ENCODE assay signal across 30 mouse cellular contexts in genomic region chr8:128474614-128475013, GRCm38 (mm10).
DNase-seq lines count a peak whose midpoint lies in the region; ATAC-seq and TF ChIP-seq lines count a peak whose summit lies in the region.
"Had no signal": no experiment of that assay in that cellular context is flagged by ENCODE, and none has a peak within 500 bp of the region (broad histone marks: within the 10 kb centered on the region; RNA-seq: fewer than 3 reads in every experiment).

No protein-coding gene starts in this region.

- H3K4me1 ChIP-seq in intestine, embryonic 16.5 days (ENCODE audit: control insufficient read depth, insufficient read depth, low read length), result no peaks in the 10 kb centered on the region
- peaks cover 2% of the 10 kb centered on the region; the same call in 1 of the 2 replicates for H3K4me1 ChIP-seq in intestine, embryonic 15.5 days (replicated peaks)
- 0 out of 2 replicates have a peak, but pooled peaks cover 3% of the 10 kb centered on the region for H3K4me1 ChIP-seq in lung, postnatal 0 days (ENCODE audit: insufficient read depth, low read depth, low read length)
- no peaks in the 10 kb centered on the region for H3K4me1 ChIP-seq in forebrain, embryonic 14.5 days (ENCODE audit: control insufficient read depth, insufficient read depth, low read length)
- H3K4me1 ChIP-seq: forebrain, embryonic 10.5 days; hindbrain, embryonic 12.5 days; limb, embryonic 15.5 days; liver, embryonic 15.5 days; megakaryocyte, embryonic 14.5 days had no signal

- no peaks in the 10 kb centered on the region for H3K36me3 ChIP-seq in intestine, embryonic 16.5 days (ENCODE audit: control insufficient read depth, insufficient read depth, low read length)
- no peaks in the 10 kb centered on the region for H3K36me3 ChIP-seq in intestine, embryonic 15.5 days
- peaks cover 6% of the 10 kb centered on the region; the same call in 1 of the 2 replicates for H3K36me3 ChIP-seq in lung, postnatal 0 days (ENCODE audit: insufficient read depth, low read length)
- H3K36me3 ChIP-seq in forebrain, embryonic 14.5 days (ENCODE audit: control insufficient read depth, insufficient read depth, low read length), result peaks cover 6% of the 10 kb centered on the region; the same call in 1 of the 2 replicates
- H3K36me3 ChIP-seq: forebrain, embryonic 10.5 days; midbrain, embryonic 12.5 days had no signal

- WGBS in intestine, embryonic 16.5 days, result 45% methylated on average over 2 of the region's 2 CpGs
- 46% methylated on average over 2 of the region's 2 CpGs for WGBS in intestine, embryonic 15.5 days
- WGBS in lung, postnatal 0 days, result 40% methylated on average over 2 of the region's 2 CpGs
- WGBS in forebrain, embryonic 14.5 days, result 44% methylated on average over 2 of the region's 2 CpGs

- H3K27ac ChIP-seq in intestine, embryonic 16.5 days (ENCODE audit: low read length), result no peak overlapping the region
- H3K27ac ChIP-seq in intestine, embryonic 15.5 days, result no peak overlapping the region
- H3K27ac ChIP-seq in lung, postnatal 0 days (ENCODE audit: low read length), result 0 out of 2 replicates have a peak overlapping the region, but pooled peaks have one; percentile 9
- no peak overlapping the region for H3K27ac ChIP-seq in forebrain, embryonic 14.5 days (ENCODE audit: low read depth, low read length)
- H3K27ac ChIP-seq: embryonic facial prominence, embryonic 12.5 days; forebrain, embryonic 10.5 days; gastrocnemius, adult 2 months; heart, embryonic 15.5 days; hindbrain, embryonic 12.5 days; hindbrain, postnatal 0 days; kidney, embryonic 15.5 days; limb, embryonic 10.5 days; limb, embryonic 15.5 days; liver, embryonic 15.5 days; midbrain, embryonic 12.5 days had no signal

- TF ChIP-seq EP300 in lung, postnatal 0 days (IDR thresholded peaks at IDR 0.05), result no peak

- TF ChIP-seq CTCF in lung, postnatal 0 days (IDR thresholded peaks at IDR 0.05), result no peak

- H3K9ac ChIP-seq in intestine, embryonic 16.5 days (ENCODE audit: low read depth, low read length), result no peak overlapping the region
- H3K9ac ChIP-seq in intestine, embryonic 15.5 days, result no peak overlapping the region
- H3K9ac ChIP-seq in lung, postnatal 0 days (replicated peaks; ENCODE audit: low read depth), result no peak overlapping the region
- H3K9ac ChIP-seq in forebrain, embryonic 14.5 days (ENCODE audit: low read length), result no peak overlapping the region
- H3K9ac ChIP-seq: heart, embryonic 15.5 days; hindbrain, embryonic 12.5 days; kidney, embryonic 15.5 days; limb, embryonic 15.5 days; liver, embryonic 15.5 days; midbrain, embryonic 12.5 days had no signal

- ATAC-seq in intestine, embryonic 16.5 days, result 0 out of 2 replicates have a peak, but pooled peaks have one; percentile 16
- ATAC-seq in intestine, embryonic 15.5 days, result no peak
- peak; percentile 60 for ATAC-seq in lung, postnatal 0 days
- peak; percentile 43; the same call in 1 of the 2 replicates for ATAC-seq in megakaryocyte, adult 5-6 weeks (ENCODE audit: poor library complexity, severe bottlenecking)
- no peak for ATAC-seq in erythroid progenitor cell, adult 5-6 weeks (replicated peaks; ENCODE audit: low FRiP score, poor library complexity, severe bottlenecking)
- no peak for ATAC-seq in forebrain, embryonic 14.5 days
- ATAC-seq: forebrain, embryonic 16.5 days; hindbrain, postnatal 0 days had no signal

- no peaks in the 10 kb centered on the region for H3K9me3 ChIP-seq in intestine, embryonic 16.5 days (ENCODE audit: control insufficient read depth, low read length)
- H3K9me3 ChIP-seq in intestine, embryonic 15.5 days, result no peaks in the 10 kb centered on the region
- H3K9me3 ChIP-seq in lung, postnatal 0 days (ENCODE audit: low read length), result no peaks in the 10 kb centered on the region
- no peaks in the 10 kb centered on the region for H3K9me3 ChIP-seq in forebrain, embryonic 14.5 days (replicated peaks; ENCODE audit: control insufficient read depth, low read length)
- H3K9me3 ChIP-seq: embryonic facial prominence, embryonic 12.5 days; forebrain, embryonic 10.5 days; heart, embryonic 15.5 days; hindbrain, embryonic 12.5 days; kidney, embryonic 15.5 days; limb, embryonic 10.5 days; limb, embryonic 15.5 days; liver, embryonic 15.5 days; megakaryocyte, embryonic 14.5 days; midbrain, embryonic 12.5 days had no signal

- no peak for DNase-seq in lung, postnatal 0 days (ENCODE audit: low spot score)
- DNase-seq in lung, postnatal 36 days, result no peak
- DNase-seq in forebrain, embryonic 14.5 days (ENCODE audit: low spot score), result no peak
- DNase-seq: adrenal gland, postnatal 10 days; cerebellum, adult 11 months; cerebellum, adult 9-11 months; embryo, embryonic 11 days; gastrocnemius, adult 2 months; gastrocnemius, postnatal 36 days; kidney, adult 18-20 months; lung, postnatal 10 days; spleen, adult 18-20 months; thymus, adult 18-20 months; thymus, postnatal 25 days had no signal

- no peak overlapping the region for H3K4me3 ChIP-seq in intestine, embryonic 16.5 days (ENCODE audit: low read length)
- no peak overlapping the region for H3K4me3 ChIP-seq in intestine, embryonic 15.5 days (replicated peaks)
- H3K4me3 ChIP-seq in lung, postnatal 0 days (ENCODE audit: low read depth, low read length), result no peak overlapping the region
- no peak overlapping the region for H3K4me3 ChIP-seq in forebrain, embryonic 14.5 days (ENCODE audit: low read depth, low read length)
- H3K4me3 ChIP-seq: embryonic facial prominence, embryonic 12.5 days; forebrain, embryonic 10.5 days; gastrocnemius, adult 2 months; heart, embryonic 15.5 days; hindbrain, embryonic 12.5 days; kidney, embryonic 15.5 days; limb, embryonic 10.5 days; limb, embryonic 15.5 days; liver, embryonic 15.5 days; megakaryocyte, embryonic 14.5 days; midbrain, embryonic 12.5 days had no signal

- no peak overlapping the region for H3K4me2 ChIP-seq in intestine, embryonic 16.5 days (ENCODE audit: low read depth, low read length)
- H3K4me2 ChIP-seq in intestine, embryonic 15.5 days (replicated peaks), result no peak overlapping the region
- no peak overlapping the region for H3K4me2 ChIP-seq in lung, postnatal 0 days (replicated peaks; ENCODE audit: low read depth, low read length)
- H3K4me2 ChIP-seq in forebrain, embryonic 14.5 days (ENCODE audit: low read length), result no peak overlapping the region
- H3K4me2 ChIP-seq: embryonic facial prominence, embryonic 12.5 days; heart, embryonic 15.5 days; hindbrain, embryonic 12.5 days; kidney, embryonic 15.5 days; limb, embryonic 15.5 days; liver, embryonic 15.5 days; midbrain, embryonic 12.5 days had no signal

- H3K27me3 ChIP-seq in intestine, embryonic 16.5 days (replicated peaks; ENCODE audit: control insufficient read depth, insufficient read depth, low read length), result no peaks in the 10 kb centered on the region
- H3K27me3 ChIP-seq in intestine, embryonic 15.5 days (replicated peaks), result no peaks in the 10 kb centered on the region
- H3K27me3 ChIP-seq in lung, postnatal 0 days (replicated peaks; ENCODE audit: insufficient read depth, low read length), result no peaks in the 10 kb centered on the region
- H3K27me3 ChIP-seq in forebrain, embryonic 14.5 days (replicated peaks; ENCODE audit: control insufficient read depth, insufficient read depth, low read length), result no peaks in the 10 kb centered on the region
- H3K27me3 ChIP-seq: embryonic facial prominence, embryonic 12.5 days; heart, embryonic 15.5 days; hindbrain, embryonic 12.5 days; kidney, embryonic 15.5 days; limb, embryonic 15.5 days; liver, embryonic 15.5 days; midbrain, embryonic 12.5 days had no signal

Comparison
In these comparisons a context has a peak if more than half of its experiments do, and no peak if none do; other contexts are left out.
1. ATAC-seq: peak in intestine, embryonic 16.5 days (single experiment), lung, postnatal 0 days (single experiment) and megakaryocyte, adult 5-6 weeks (single experiment); none in intestine, embryonic 15.5 days (single experiment), erythroid progenitor cell, adult 5-6 weeks (single experiment) and forebrain, embryonic 14.5 days (single experiment).